Mouse (Mus musculus): ENCODE measurements around the gene Adgrv1. TPM values are rescaled to one million over a fixed set of nuclear protein-coding genes. Genes with fewer than 3 reads are reported as not detected.

Adgrv1 gene
- total RNA-seq, 2 experiments from 2014 or later = 2.1 to 3.2 TPM

DNA sequence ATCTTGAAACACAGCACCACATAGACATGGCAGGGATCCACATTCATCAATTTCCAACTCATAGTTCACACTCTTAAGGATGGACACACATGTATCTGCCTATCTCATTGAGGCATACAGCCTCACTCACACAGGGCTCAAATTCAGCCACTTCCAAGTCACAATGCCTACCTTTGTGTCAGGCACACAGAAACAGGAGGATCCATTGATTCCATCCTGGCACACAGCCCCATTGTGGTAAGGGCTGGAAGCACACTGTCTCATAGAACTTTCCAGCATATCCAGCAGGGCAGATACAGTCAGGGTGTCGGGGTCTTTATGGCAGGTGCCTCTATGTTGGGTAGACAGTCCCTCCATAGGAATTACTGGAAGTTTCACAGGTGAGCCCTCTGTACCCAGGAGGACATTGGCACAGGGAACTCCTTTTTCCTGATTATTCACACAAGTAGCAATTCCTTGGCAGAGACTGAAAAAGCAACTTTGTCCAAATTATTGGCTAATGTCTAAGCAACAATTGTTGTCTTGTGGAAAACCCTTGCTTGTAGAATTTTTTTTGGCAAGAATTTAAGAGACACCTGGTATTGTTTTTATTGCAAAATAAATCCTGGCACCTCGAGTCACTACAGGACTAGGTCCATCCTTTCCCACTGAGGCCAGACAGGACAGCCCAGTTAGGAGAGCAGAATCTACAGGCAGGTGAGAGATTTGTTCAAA lies 545.8 kb downstream of the Adgrv1 start:
- DNase-seq (ENCODE audit: low spot score in 2 of 2) = no peak

DNA sequence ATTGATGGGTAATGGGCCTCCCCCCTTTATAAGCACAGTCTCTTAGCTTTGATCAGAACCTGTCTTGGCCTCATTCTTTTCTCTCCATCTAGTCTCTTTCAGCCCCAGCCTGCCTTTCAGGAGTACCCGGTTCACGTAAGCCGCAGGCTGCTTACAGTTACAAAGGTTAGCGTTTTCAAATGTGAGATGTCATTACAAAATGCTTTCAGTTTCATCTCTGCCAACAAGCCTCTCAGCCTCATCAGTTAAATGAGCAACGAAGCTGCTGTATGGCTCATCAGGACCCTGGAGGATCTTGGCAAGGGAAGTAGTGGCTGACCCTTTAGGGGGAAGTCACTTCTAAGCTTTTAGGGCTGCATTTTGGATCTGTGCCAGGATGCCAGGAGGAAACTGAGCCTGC lies 560.7 kb downstream of the Adgrv1 start:
- DNase-seq (ENCODE audit: low spot score in 2 of 2) = no peak

DNA sequence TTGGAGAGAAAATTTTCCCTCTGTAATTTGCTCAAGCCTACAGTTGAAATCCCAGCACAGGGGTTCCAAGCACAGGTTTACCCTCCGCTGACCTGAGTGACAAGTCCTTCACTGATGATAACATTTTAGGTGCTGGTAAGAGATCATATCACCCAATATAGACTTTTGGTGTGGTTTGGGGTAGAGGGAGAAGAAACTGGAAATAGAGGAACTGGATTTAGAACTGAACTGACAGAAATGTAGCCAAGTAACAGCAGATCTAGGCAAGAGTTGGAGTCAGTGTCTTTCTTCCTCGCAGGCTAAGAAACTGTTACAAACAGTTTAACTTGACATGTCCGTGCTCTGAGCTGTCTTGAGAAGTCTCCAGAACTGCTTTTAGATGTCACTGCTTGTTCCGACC lies 581.5 kb downstream of the Adgrv1 start:
- no peak for DNase-seq (ENCODE audit: low spot score in 2 of 2)

DNA sequence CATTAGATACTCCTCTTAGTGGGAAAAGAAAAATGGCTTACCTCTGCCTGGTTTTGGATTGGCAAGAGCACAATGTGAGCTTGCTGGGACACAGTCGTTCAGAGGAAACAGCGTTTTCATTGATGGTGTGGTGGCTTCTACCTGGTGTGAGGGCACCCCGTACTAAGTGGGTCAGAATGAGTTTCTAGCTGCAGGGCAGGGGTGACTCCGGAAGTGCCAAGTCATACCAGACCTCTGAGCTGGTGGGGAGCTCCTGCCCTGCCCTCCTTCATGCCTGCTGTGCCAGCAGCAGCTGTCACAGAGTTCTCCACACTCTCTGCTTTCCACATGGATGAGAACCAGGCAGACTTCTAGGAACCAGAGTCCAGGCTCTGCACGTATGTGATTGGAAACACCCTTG lies 582.0 kb downstream of the Adgrv1 start:
- DNase-seq (ENCODE audit: low spot score in 2 of 2) = no peak

DNA sequence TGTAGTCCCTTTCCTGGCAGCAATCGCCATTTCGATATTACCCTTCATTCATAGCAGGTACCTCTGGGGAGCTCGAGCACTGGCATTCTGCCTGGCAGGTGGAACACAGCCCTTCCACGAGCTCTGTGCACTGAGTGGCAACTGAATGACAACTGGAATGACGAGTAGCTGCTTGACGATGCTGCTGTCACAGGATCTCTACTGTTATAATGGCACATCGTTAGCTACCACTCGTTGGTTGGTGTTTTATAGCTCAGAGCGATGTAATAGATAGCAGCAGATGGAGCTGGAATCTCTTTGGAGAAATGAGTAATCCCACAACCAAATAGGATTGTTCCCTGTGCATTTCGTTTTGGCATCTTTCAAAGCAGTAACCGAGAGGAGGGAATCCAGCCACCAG lies 587.6 kb downstream of the Adgrv1 start:
- no peak for DNase-seq (ENCODE audit: low spot score in 2 of 2)

Small RNAs within 50 kb of the gene (microRNA-seq; reads per million reads assigned to microRNA genes)
- gene Gm25241 = not detected

Other genes starting within 250 kb of the Adgrv1 start
- gene Lysmd3, start 24.5 kb upstream of the Adgrv1 start, total RNA-seq (2021) = 10 to 100 TPM; 23.6 to 24.9 TPM
- gene Polr3g, start 77.9 kb upstream of the Adgrv1 start, total RNA-seq (2021) = 1 to 10 TPM; 5.6 to 9.1 TPM
- gene Mblac2, start 78.2 kb upstream of the Adgrv1 start, total RNA-seq (2021) = 10 to 100 TPM in 1 of 2 experiments, 1 to 10 TPM in 1; 9.7 to 10.4 TPM
- 100 to 1,000 TPM; 175 to 177 TPM for gene Cetn3, start 149.9 kb upstream of the Adgrv1 start, total RNA-seq (2021)